Mouse (Mus musculus) MEL (cell line): Measurements from ENCODE around the gene Gnat1. TPM values are rescaled to one million over a fixed set of nuclear protein-coding genes. Genes with fewer than 3 reads are reported as not detected.

Source experiments
- DNase-seq: peaks from one replicate; pipeline ENCODE4 v3.0.0; 2011; ENCODE audit warnings: low read depth, low spot score
- H3K27ac ChIP-seq: 2 replicates; pipeline ENCODE4 v1.5.1; 2012; ENCODE audit warnings: low read depth, mild to moderate bottlenecking, control low read depth, low read length, moderate library complexity; ENCODE audit not compliant: control insufficient read depth
- H3K27me3 ChIP-seq, 2 experiments: fragments of 150-350 bp in 1 of 2; sonication (generic) in 1 of 2; 2 replicates each; pipeline ENCODE4 v1.6.1; 2012; ENCODE audit warnings: low read length in 2 of 2, mild to moderate bottlenecking in 2 of 2, improper control_type of control experiment in 1 of 2, moderate library complexity in 1 of 2; ENCODE audit not compliant: insufficient read depth in 2 of 2, control insufficient read depth in 1 of 2
- H3K36me3 ChIP-seq, 2 experiments: 2 replicates each; pipeline ENCODE4 v1.6.1; 2012 to 2014; ENCODE audit warnings: low read length in 2 of 2, improper control_type of control experiment in 1 of 2, inconsistent platforms in 1 of 2, mild to moderate bottlenecking in 1 of 2; ENCODE audit not compliant: insufficient read depth in 2 of 2, control insufficient read depth in 1 of 2
- H3K4me1 ChIP-seq, 2 experiments: fragments of 150-350 bp in 1 of 2; sonication (generic) in 1 of 2; 2 replicates each; pipeline ENCODE4 v1.6.1; 2012; ENCODE audit warnings: low read length in 2 of 2, improper control_type of control experiment in 1 of 2, mild to moderate bottlenecking in 1 of 2; ENCODE audit not compliant: insufficient read depth in 2 of 2, control insufficient read depth in 1 of 2
- H3K4me3 ChIP-seq, 2 experiments: fragments of 150-350 bp in 1 of 2; sonication (generic) in 1 of 2; 2 replicates each; pipeline ENCODE4 v1.5.1; 2012; ENCODE audit warnings: low read depth in 2 of 2, low read length in 2 of 2, mild to moderate bottlenecking in 2 of 2, moderate library complexity in 2 of 2, control low read depth in 1 of 2, improper control_type of control experiment in 1 of 2; ENCODE audit not compliant: control insufficient read depth in 1 of 2, insufficient read depth in 1 of 2
- H3K79me2 ChIP-seq: 2 replicates; pipeline ENCODE4 v1.6.1; 2012; ENCODE audit warnings: mild to moderate bottlenecking, low read length, moderate library complexity; ENCODE audit not compliant: control insufficient read depth, poor library complexity, insufficient read depth
- H3K9ac ChIP-seq: 2 replicates; pipeline ENCODE4 v1.6.1; 2012; ENCODE audit warnings: low read depth, mild to moderate bottlenecking, control low read depth, low read length, moderate library complexity; ENCODE audit not compliant: control insufficient read depth, poor library complexity, severe bottlenecking
- H3K9me3 ChIP-seq: fragments of 150-350 bp; sonication (generic); replicated peaks from 2 replicates; pipeline ENCODE4 v1.6.1; 2012; ENCODE audit warnings: mild to moderate bottlenecking, low read length, improper control_type of control experiment, moderate library complexity; ENCODE audit not compliant: insufficient read depth
- BHLHE40 ChIP-seq: IDR thresholded peaks from 2 replicates; pipeline ENCODE4 v1.6.1; 2012; ENCODE audit warnings: low read depth, mild to moderate bottlenecking, inconsistent platforms, low read length, improper control_type of control experiment, borderline replicate concordance
- CHD1 ChIP-seq: IDR thresholded peaks from 2 replicates; pipeline ENCODE4 v1.6.1; 2012; ENCODE audit warnings: low read depth, mild to moderate bottlenecking, inconsistent platforms, low read length, improper control_type of control experiment
- CHD2 ChIP-seq: IDR thresholded peaks from 2 replicates; pipeline ENCODE4 v1.6.1; 2011; ENCODE audit warnings: low read length, improper control_type of control experiment
- CTCF ChIP-seq, 3 experiments: IDR thresholded peaks in 2 of 3; conservative IDR thresholded peaks in 1 of 3; 2 replicates each; pipeline ENCODE4 v1.5.1; 2011 to 2012; ENCODE audit warnings: low read length in 3 of 3, low read depth in 2 of 3, mild to moderate bottlenecking in 2 of 3, improper control_type of control experiment in 1 of 3, inconsistent platforms in 1 of 3, mixed read lengths in 1 of 3, moderate library complexity in 1 of 3; ENCODE audit not compliant: control insufficient read depth in 1 of 3, insufficient read depth in 1 of 3, poor library complexity in 1 of 3, severe bottlenecking in 1 of 3
- E2F4 ChIP-seq: IDR thresholded peaks from 2 replicates; pipeline ENCODE4 v1.6.1; 2011; ENCODE audit warnings: low read depth, low read length, improper control_type of control experiment, borderline replicate concordance
- GATA1 ChIP-seq: IDR thresholded peaks from 2 replicates; pipeline ENCODE4 v1.6.1; 2011; ENCODE audit warnings: low read depth, low read length, improper control_type of control experiment
- HCFC1 ChIP-seq: IDR thresholded peaks from 2 replicates; pipeline ENCODE4 v1.6.1; 2012; ENCODE audit warnings: low read depth, mild to moderate bottlenecking, inconsistent platforms, low read length, improper control_type of control experiment, moderate library complexity
- MAFK ChIP-seq: IDR thresholded peaks from 2 replicates; pipeline ENCODE4 v1.6.1; 2011; ENCODE audit warnings: low read depth, mild to moderate bottlenecking, low read length, improper control_type of control experiment, borderline replicate concordance
- MYB ChIP-seq: IDR thresholded peaks from 2 replicates; pipeline ENCODE4 v1.6.1; 2011; ENCODE audit warnings: mild to moderate bottlenecking, low read depth, low read length, improper control_type of control experiment
- POLR2AphosphoS5 ChIP-seq: IDR thresholded peaks from 2 replicates; pipeline ENCODE4 v1.6.1; 2012; ENCODE audit warnings: low read depth, borderline replicate concordance, mild to moderate bottlenecking, inconsistent platforms, low read length, moderate library complexity, mixed read lengths
- RAD21 ChIP-seq: IDR thresholded peaks from 2 replicates; pipeline ENCODE4 v1.6.1; 2011; ENCODE audit warnings: mild to moderate bottlenecking, low read depth, low read length, improper control_type of control experiment
- SIN3A ChIP-seq: IDR thresholded peaks from 2 replicates; pipeline ENCODE4 v1.6.1; 2012; ENCODE audit warnings: low read length, improper control_type of control experiment, inconsistent platforms
- SMC3 ChIP-seq: IDR thresholded peaks from 2 replicates; pipeline ENCODE4 v1.6.1; 2011; ENCODE audit warnings: low read depth, low read length, improper control_type of control experiment
- TAL1 ChIP-seq: IDR thresholded peaks from 2 replicates; pipeline ENCODE4 v1.6.1; 2012; ENCODE audit warnings: mild to moderate bottlenecking, inconsistent platforms, low read length, moderate library complexity, mixed read lengths
- TBP ChIP-seq: IDR thresholded peaks from 2 replicates; pipeline ENCODE4 v1.8.0; 2011; ENCODE audit warnings: low read depth, low read length, improper control_type of control experiment
- USF1 ChIP-seq: IDR thresholded peaks from 2 replicates; pipeline ENCODE4 v1.6.1; 2014; ENCODE audit warnings: low read depth, mild to moderate bottlenecking, inconsistent platforms, low read length, improper control_type of control experiment, moderate library complexity
- ZKSCAN1 ChIP-seq: IDR thresholded peaks from 2 replicates; pipeline ENCODE4 v1.6.1; 2012; ENCODE audit warnings: low read depth, mild to moderate bottlenecking, inconsistent platforms, low read length, improper control_type of control experiment, moderate library complexity
- ZMIZ1 ChIP-seq: IDR thresholded peaks from 2 replicates; pipeline ENCODE4 v1.6.1; 2012; ENCODE audit warnings: low read depth, mild to moderate bottlenecking, inconsistent platforms, low read length, improper control_type of control experiment, moderate library complexity
- polyA plus RNA-seq, 2 experiments: library from polyadenylated mRNA; stranded (reverse) in 1 of 2; unstranded in 1 of 2; fragments of >175 nt in 1 of 2; fragments of >200 nt in 1 of 2; gene quantifications; 2 replicates each; pipeline versions ENCODE4 v1.2.1 to v1.2.4; 2012; ENCODE audit warnings: low replicate concordance in 2 of 2, low read depth in 1 of 2; ENCODE audit not compliant: insufficient read length in 2 of 2, insufficient read depth in 1 of 2, missing spikeins in 1 of 2
- total RNA-seq: library from RNA; depleted of rRNA; stranded (reverse); fragments of 300-350 nt; gene quantifications from 2 replicates; pipeline ENCODE4 v1.2.3, GENCODE M21; 2012

Gnat1 gene
- total and polyA plus RNA-seq, 3 experiments = 0.27 to 326 TPM; not detected in 1

DNA sequence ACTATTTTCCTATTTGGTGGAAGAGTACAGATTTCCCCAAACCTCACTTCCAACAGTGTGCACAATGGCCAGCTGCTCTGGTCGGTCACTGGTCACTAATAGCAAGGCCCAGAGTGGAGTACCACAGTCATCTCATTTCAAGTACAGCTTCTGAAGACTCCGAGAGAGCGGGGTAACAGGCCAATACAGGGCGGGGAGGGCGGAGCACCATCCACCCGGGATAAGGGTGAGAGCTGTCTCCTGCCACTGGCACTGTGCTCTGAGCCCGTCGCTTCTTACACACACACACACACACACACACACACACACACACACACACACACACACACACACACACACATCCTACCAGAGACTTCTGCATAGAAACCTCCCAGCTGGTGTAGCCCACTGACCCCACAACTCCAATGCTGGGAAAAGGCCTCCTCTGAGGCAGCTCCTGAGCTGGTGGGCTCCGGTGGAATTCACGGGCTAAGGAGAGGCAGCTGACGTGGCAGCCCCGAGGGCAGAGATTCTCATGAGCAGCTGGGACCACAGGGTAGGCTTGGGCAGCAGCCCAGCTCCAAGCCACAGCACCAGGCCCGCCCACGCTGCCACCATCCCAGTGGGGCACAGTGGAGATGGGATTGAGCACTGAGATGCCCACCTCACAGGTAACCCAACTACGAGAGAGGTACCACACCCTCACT lies 53.2 kb downstream of the Gnat1 start:
- Histone ChIP-seq H3K79me2 (peaks cover 41% of the 10 kb centered on the region), H3K9ac (no peak overlapping the region), H3K9me3 (no peaks in the 10 kb centered on the region), H3K36me3 (peaks cover 1 to 18% of the 10 kb centered on the region in 2 experiments; a peak in 3 of 4 replicates), H3K27ac (no peak overlapping the region)
- DNase-seq = no peak
- no peak for TF ChIP-seq MAFK
- TF ChIP-seq CTCF (IDR thresholded peaks at IDR 0.05 in 2 of 3, conservative IDR thresholded peaks at IDR 0.05 in 1 of 3; ENCODE audit: control insufficient read depth in 1 of 3, insufficient read depth in 1 of 3, low read depth in 2 of 3, low read length in 3 of 3, poor library complexity in 1 of 3, severe bottlenecking in 1 of 3) = no peak
- no peak for TF ChIP-seq USF1
- no peak for TF ChIP-seq RAD21
- no peak; the same call in 1 of the 2 replicates for TF ChIP-seq SIN3A
- no peak for TF ChIP-seq MYB
- TF ChIP-seq BHLHE40 = no peak
- TF ChIP-seq, all 39 proteins: peak for 0
- no peak overlapping the region for H3K4me3 ChIP-seq
- H3K27me3 ChIP-seq = no peaks in the 10 kb centered on the region
- peaks cover 13 to 28% of the 10 kb centered on the region in 2 experiments for H3K4me1 ChIP-seq

DNA sequence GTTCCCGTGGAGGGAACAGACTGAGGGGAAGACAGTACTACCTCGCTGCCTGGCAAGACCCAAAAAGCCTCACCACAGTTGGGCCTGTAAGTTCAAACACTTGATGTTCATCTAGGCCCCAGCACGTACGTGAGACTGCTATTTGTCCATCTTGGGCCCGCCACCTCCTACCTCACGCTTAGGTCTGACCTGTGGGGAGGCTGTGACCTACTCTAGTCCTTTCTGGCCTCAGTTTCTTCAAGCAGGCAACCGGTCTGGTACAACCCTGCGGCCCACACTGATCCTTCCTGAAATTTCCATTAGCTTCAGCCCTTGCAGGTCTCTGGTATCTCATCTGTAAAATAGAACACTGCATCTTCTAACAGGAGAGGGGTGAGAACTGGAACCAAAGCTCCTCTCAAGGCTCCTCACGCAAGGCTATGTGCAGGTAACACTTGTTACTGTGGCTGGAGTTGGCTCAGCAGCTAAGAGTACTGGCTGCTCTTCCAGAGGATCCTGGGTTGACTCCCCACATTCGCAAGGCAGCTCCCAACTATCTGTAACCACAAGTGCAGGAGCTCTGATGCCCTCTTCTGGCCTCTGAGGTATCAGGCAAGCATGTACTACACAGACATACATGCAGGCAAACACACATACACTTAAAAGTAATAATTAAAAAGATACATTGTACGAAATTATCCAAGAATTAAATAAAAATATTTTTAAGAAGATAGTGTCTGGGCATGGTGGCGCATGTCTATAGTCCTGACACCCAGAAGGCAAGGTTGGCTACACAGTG lies 54.0 kb downstream of the Gnat1 start:
- Histone ChIP-seq H3K9ac (no peak overlapping the region), H3K27me3 (no peaks in the 10 kb centered on the region), H3K79me2 (peaks cover 34% of the 10 kb centered on the region), H3K4me3 (no peak overlapping the region), H3K9me3 (no peaks in the 10 kb centered on the region), H3K4me1 (peaks cover 13 to 28% of the 10 kb centered on the region in 2 experiments), H3K27ac (no peak overlapping the region), H3K36me3 (peaks cover 1 to 18% of the 10 kb centered on the region in 2 experiments; a peak in 3 of 4 replicates)
- DNase-seq = peak; percentile 42
- no peak for TF ChIP-seq E2F4
- TF ChIP-seq ZKSCAN1 = no peak
- TF ChIP-seq CTCF (IDR thresholded peaks at IDR 0.05 in 2 of 3, conservative IDR thresholded peaks at IDR 0.05 in 1 of 3; ENCODE audit: control insufficient read depth in 1 of 3, insufficient read depth in 1 of 3, low read depth in 2 of 3, low read length in 3 of 3, poor library complexity in 1 of 3, severe bottlenecking in 1 of 3) = peak; percentile 11 to 38 (median 36); a peak in 4 of 6 replicates
- TF ChIP-seq GATA1 = no peak

DNA sequence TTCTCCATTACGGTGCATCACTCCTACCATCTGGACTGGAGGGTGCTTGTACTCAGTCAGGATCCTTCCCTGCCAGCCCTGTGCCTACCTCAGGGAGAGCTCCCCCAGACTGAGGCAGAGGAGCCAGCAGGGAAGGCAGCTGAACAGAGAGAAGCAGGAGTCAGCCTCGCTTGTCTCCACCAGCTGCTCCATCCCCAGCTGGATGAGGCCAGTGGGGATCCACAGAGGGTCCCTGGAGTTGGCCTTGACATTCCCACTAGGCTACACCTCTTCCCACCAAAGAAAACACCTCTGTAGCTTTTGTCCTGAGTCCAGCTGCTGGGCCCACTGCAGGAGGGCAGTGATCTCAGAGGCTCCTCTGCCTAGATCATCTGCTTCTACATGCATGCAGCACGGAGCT lies 54.6 kb downstream of the Gnat1 start:
- Histone ChIP-seq H3K36me3 (peaks cover 1 to 18% of the 10 kb centered on the region in 2 experiments; a peak in 3 of 4 replicates), H3K79me2 (peaks cover 34% of the 10 kb centered on the region), H3K9ac (peak overlapping the region; percentile 5; the same call in 1 of the 2 replicates), H3K9me3 (no peaks in the 10 kb centered on the region), H3K27ac (peak overlapping the region; percentile 25), H3K4me3 (no peak overlapping the region), H3K27me3 (no peaks in the 10 kb centered on the region), H3K4me1 (peaks cover 13 to 26% of the 10 kb centered on the region in 2 experiments)
- TF ChIP-seq ZMIZ1 (no peak), TBP (no peak), CHD2 (no peak), SMC3 (no peak), TAL1 (no peak), HCFC1 (no peak), MYB (no peak), POLR2AphosphoS5 (no peak), CHD1 (no peak), MAFK (no peak)
- no peak for DNase-seq
